Mouse (Mus musculus): Measurements from ENCODE around the gene Cd300ld2. TPM values are rescaled to one million over a fixed set of nuclear protein-coding genes. Genes with fewer than 3 reads are reported as not detected.

The Cd300ld2 gene
- total RNA-seq, 2 experiments from 2014 or later, result 0.72 TPM; not detected in 1

Other genes with a start within 250 kb of the Cd300ld2 start
- not detected in 2 replicates for gene Btbd17, start 220.2 kb downstream of the Cd300ld2 start, total RNA-seq (2015)
- not detected in 2 replicates for gene Btbd17, start 220.2 kb downstream of the Cd300ld2 start, total RNA-seq (2017)
- gene Gpr142, start 217.3 kb downstream of the Cd300ld2 start, total RNA-seq (2015), result not detected in 2 replicates
- not detected in 2 replicates for gene Gpr142, start 217.3 kb downstream of the Cd300ld2 start, total RNA-seq (2017)
- gene Gprc5c, start 165.0 kb downstream of the Cd300ld2 start, total RNA-seq (2015), result not detected in 2 replicates
- 0.67 TPM in 1 of 2 replicates, not detected in the other for gene Gprc5c, start 165.0 kb downstream of the Cd300ld2 start, total RNA-seq (2017)
- 7.7 and 8.9 TPM in 2 replicates for gene Cd300a, start 126.2 kb downstream of the Cd300ld2 start, total RNA-seq (2015)
- 14.2 and 29.7 TPM in 2 replicates for gene Cd300a, start 126.2 kb downstream of the Cd300ld2 start, total RNA-seq (2017)
- 18.8 and 25.5 TPM in 2 replicates for gene Cd300lb, start 81.8 kb downstream of the Cd300ld2 start, total RNA-seq (2015)
- gene Cd300lb, start 81.8 kb downstream of the Cd300ld2 start, total RNA-seq (2017), result 12.1 and 15.6 TPM in 2 replicates
- 0.39 and 1.8 TPM in 2 replicates for gene Cd300c, start 47.0 kb downstream of the Cd300ld2 start, total RNA-seq (2015)
- not detected in 2 replicates for gene Cd300c, start 47.0 kb downstream of the Cd300ld2 start, total RNA-seq (2017)
- 1.1 and 1.3 TPM in 2 replicates for gene Cd300ld, start 26.3 kb downstream of the Cd300ld2 start, total RNA-seq (2015)
- 0.51 and 0.67 TPM in 2 replicates for gene Cd300ld, start 26.3 kb downstream of the Cd300ld2 start, total RNA-seq (2017)
- 2.5 and 3.8 TPM in 2 replicates for gene Cd300c2, start 14.3 kb downstream of the Cd300ld2 start, total RNA-seq (2015)
- gene Cd300c2, start 14.3 kb downstream of the Cd300ld2 start, total RNA-seq (2017), result 1.00 and 2.0 TPM in 2 replicates
- 0.22 TPM in 1 of 2 replicates, not detected in the other for gene Cd300ld4, start 10.8 kb upstream of the Cd300ld2 start, total RNA-seq (2015)
- gene Cd300ld4, start 10.8 kb upstream of the Cd300ld2 start, total RNA-seq (2017), result not detected in 2 replicates
- gene Cd300ld5, start 21.6 kb upstream of the Cd300ld2 start, total RNA-seq (2015), result 0.22 TPM in 1 of 2 replicates, not detected in the other
- gene Cd300ld5, start 21.6 kb upstream of the Cd300ld2 start, total RNA-seq (2017), result not detected in 2 replicates
- 0.22 and 0.47 TPM in 2 replicates for gene Cd300ld3, start 32.2 kb upstream of the Cd300ld2 start, total RNA-seq (2015)
- 0.78 TPM in 1 of 2 replicates, not detected in the other for gene Cd300ld3, start 32.2 kb upstream of the Cd300ld2 start, total RNA-seq (2017)
- 0.17 and 0.42 TPM in 2 replicates for gene Cd300e, start 46.0 kb upstream of the Cd300ld2 start, total RNA-seq (2015)
- 0.10 and 0.25 TPM in 2 replicates for gene Cd300e, start 46.0 kb upstream of the Cd300ld2 start, total RNA-seq (2017)
- 4.6 and 9.6 TPM in 2 replicates for gene Rab37, start 75.2 kb upstream of the Cd300ld2 start, total RNA-seq (2015)
- gene Rab37, start 75.2 kb upstream of the Cd300ld2 start, total RNA-seq (2017), result 8.5 and 13.9 TPM in 2 replicates
- 2.1 and 2.3 TPM in 2 replicates for gene Cd300lf, start 117.8 kb upstream of the Cd300ld2 start, total RNA-seq (2015)
- gene Cd300lf, start 117.8 kb upstream of the Cd300ld2 start, total RNA-seq (2017), result 1.6 and 1.8 TPM in 2 replicates
- 51.4 TPM in 2 replicates for gene Slc9a3r1, start 147.1 kb upstream of the Cd300ld2 start, total RNA-seq (2015)
- gene Slc9a3r1, start 147.1 kb upstream of the Cd300ld2 start, total RNA-seq (2017), result 44.7 and 49.4 TPM in 2 replicates
- gene Tmem104, start 171.3 kb upstream of the Cd300ld2 start, total RNA-seq (2015), result 7.8 and 8.3 TPM in 2 replicates
- 2.4 and 8.2 TPM in 2 replicates for gene Tmem104, start 171.3 kb upstream of the Cd300ld2 start, total RNA-seq (2017)
- 17.4 and 17.8 TPM in 2 replicates for gene Nat9, start 171.7 kb upstream of the Cd300ld2 start, total RNA-seq (2015)
- 20.2 and 25.5 TPM in 2 replicates for gene Nat9, start 171.7 kb upstream of the Cd300ld2 start, total RNA-seq (2017)